In genomic region chr10:5823740-5824491, GRCm38 (mm10) we compare ENCODE assay signal across 8 mouse cellular contexts. TPM values are rescaled to one million over a fixed set of nuclear protein-coding genes. Genes with fewer than 3 reads are reported as not detected.
A peak's percentile ranks its signal among the peaks of the same experiment; 100 is the strongest.
DNase-seq lines count a peak whose midpoint lies in the region; ATAC-seq and TF ChIP-seq lines count a peak whose summit lies in the region.

Mtrf1l (minus strand) TSS chr10:5823910.

- H3K36me3 ChIP-seq in embryonic facial prominence, embryonic 13.5 days, result peaks cover 15% of the 10 kb centered on the region
- H3K36me3 ChIP-seq in kidney, adult 2 months (ENCODE audit: control insufficient read depth, insufficient read depth, low read length), result no peaks in the 10 kb centered on the region
- peaks cover 16% of the 10 kb centered on the region for H3K36me3 ChIP-seq in limb, embryonic 12.5 days
- H3K36me3 ChIP-seq in midbrain, embryonic 15.5 days (replicated peaks), result no peaks in the 10 kb centered on the region
- H3K36me3 ChIP-seq in spleen, adult 2 months (ENCODE audit: control insufficient read depth, insufficient read depth, low read length), result peaks cover 7% of the 10 kb centered on the region

- WGBS in embryonic facial prominence, embryonic 13.5 days, result under 1% methylated on average over 47 of the region's 47 CpGs
- WGBS in kidney, adult 2 months, result under 1% methylated on average over 47 of the region's 47 CpGs
- WGBS in limb, embryonic 12.5 days, result under 1% methylated on average over 47 of the region's 47 CpGs
- under 1% methylated on average over 46 of the region's 47 CpGs for WGBS in midbrain, embryonic 15.5 days
- under 1% methylated on average over 47 of the region's 47 CpGs for whole genome bisulfite sequencing in spleen, adult 2 months

- peak within 1 kb of the TSS; percentile 92 for H3K4me3 ChIP-seq in embryonic facial prominence, embryonic 13.5 days
- H3K4me3 ChIP-seq in kidney, adult 2 months (ENCODE audit: insufficient read depth, low read depth, low read length), result peak within 1 kb of the TSS; percentile 95
- peak within 1 kb of the TSS; percentile 73 for H3K4me3 ChIP-seq in limb, embryonic 12.5 days (replicated peaks)
- peak within 1 kb of the TSS; percentile 99 for H3K4me3 ChIP-seq in midbrain, embryonic 15.5 days
- peak within 1 kb of the TSS; percentile 85 for H3K4me3 ChIP-seq in spleen, adult 2 months (ENCODE audit: extremely low read depth, insufficient read depth, insufficient read length)

- no peaks in the 10 kb centered on the region for H3K9me3 ChIP-seq in embryonic facial prominence, embryonic 13.5 days
- no peaks in the 10 kb centered on the region for H3K9me3 ChIP-seq in limb, embryonic 12.5 days
- H3K9me3 ChIP-seq in midbrain, embryonic 15.5 days, result no peaks in the 10 kb centered on the region

- H3K9ac ChIP-seq in embryonic facial prominence, embryonic 13.5 days, result peak within 1 kb of the TSS; percentile 94
- peak within 1 kb of the TSS; percentile 91 for H3K9ac ChIP-seq in limb, embryonic 12.5 days (replicated peaks)
- peak within 1 kb of the TSS; percentile 85 for H3K9ac ChIP-seq in midbrain, embryonic 15.5 days

- TF ChIP-seq CTCF in kidney, adult 2 months (conservative IDR thresholded peaks at IDR 0.05; ENCODE audit: insufficient read depth, insufficient read length, low read depth, low read length), result no peak
- 0 out of 2 replicates have a peak, but pooled peaks have one; percentile 19 for TF ChIP-seq CTCF in spleen, adult 2 months (IDR thresholded peaks at IDR 0.05; ENCODE audit: extremely low read depth, insufficient read depth, insufficient read length, insufficient replicate concordance)

- H3K27me3 ChIP-seq in embryonic facial prominence, embryonic 13.5 days, result no peaks in the 10 kb centered on the region
- H3K27me3 ChIP-seq in kidney, adult 2 months (replicated peaks; ENCODE audit: control insufficient read depth, insufficient read depth, low read length), result no peaks in the 10 kb centered on the region
- H3K27me3 ChIP-seq in limb, embryonic 12.5 days, result no peaks in the 10 kb centered on the region
- no peaks in the 10 kb centered on the region for H3K27me3 ChIP-seq in midbrain, embryonic 15.5 days (replicated peaks)
- no peaks in the 10 kb centered on the region for H3K27me3 ChIP-seq in spleen, adult 2 months (ENCODE audit: control insufficient read depth, insufficient read depth, low read length)

- no peak for TF ChIP-seq POLR2A in kidney, adult 2 months (IDR thresholded peaks at IDR 0.05; ENCODE audit: low read depth, low read length)
- TF ChIP-seq POLR2A in spleen, adult 2 months (IDR thresholded peaks at IDR 0.05; ENCODE audit: low read depth, low read length), result peak; percentile 38; the same call in 1 of the 2 replicates

- H3K4me1 ChIP-seq in embryonic facial prominence, embryonic 13.5 days, result peaks cover 17% of the 10 kb centered on the region
- H3K4me1 ChIP-seq in kidney, adult 2 months (ENCODE audit: control insufficient read depth, insufficient read depth, low read length), result peaks cover 9% of the 10 kb centered on the region; the same call in 1 of the 2 replicates
- H3K4me1 ChIP-seq in limb, embryonic 12.5 days (replicated peaks), result peaks cover 13% of the 10 kb centered on the region
- peaks cover 28% of the 10 kb centered on the region for H3K4me1 ChIP-seq in midbrain, embryonic 15.5 days
- H3K4me1 ChIP-seq in spleen, adult 2 months (ENCODE audit: control insufficient read depth, insufficient read depth, insufficient read length), result peaks cover 5% of the 10 kb centered on the region; the same call in 1 of the 2 replicates

- DNase-seq in 3134 (ENCODE audit: extremely low read depth, insufficient read length, low spot score), result peak; percentile 97
- peak; percentile 97 to 99 for DNase-seq in adrenal gland, postnatal 36 days
- DNase-seq in heart, adult 18-20 months, result peak; percentile 99
- DNase-seq in kidney, adult 2 months, result peak; percentile 99
- DNase-seq in spleen, adult 2 months (ENCODE audit: low read depth in 1 of 2, low spot score in 2 of 2), result peak; percentile 95 to 98

- peak within 1 kb of the TSS; percentile 92 for H3K27ac ChIP-seq in embryonic facial prominence, embryonic 13.5 days
- H3K27ac ChIP-seq in kidney, adult 2 months (ENCODE audit: insufficient read depth, low read depth, low read length), result peak within 1 kb of the TSS; percentile 91
- H3K27ac ChIP-seq in limb, embryonic 12.5 days, result peak within 1 kb of the TSS; percentile 92
- H3K27ac ChIP-seq in midbrain, embryonic 15.5 days, result peak within 1 kb of the TSS; percentile 87
- H3K27ac ChIP-seq in spleen, adult 2 months (ENCODE audit: insufficient read depth, low read length), result peak within 1 kb of the TSS; percentile 98

- peak; percentile 96 for ATAC-seq in embryonic facial prominence, embryonic 13.5 days (ENCODE audit: insufficient number of reproducible peaks, insufficient read depth, low FRiP score, low TSS enrichment, low read depth)
- peak; percentile 95 for ATAC-seq in limb, embryonic 12.5 days (ENCODE audit: insufficient number of reproducible peaks, insufficient read depth, low FRiP score, low TSS enrichment, low read depth)
- peak; percentile 98 for ATAC-seq in midbrain, embryonic 15.5 days (replicated peaks)

- H3K4me2 ChIP-seq in embryonic facial prominence, embryonic 13.5 days, result peak within 1 kb of the TSS; percentile 75
- peak within 1 kb of the TSS; percentile 71 for H3K4me2 ChIP-seq in limb, embryonic 12.5 days
- H3K4me2 ChIP-seq in midbrain, embryonic 15.5 days, result peak within 1 kb of the TSS; percentile 75

RNA-seq across cellular contexts. Expression of gene Mtrf1l, which starts in this region (rescaled TPM):
- total RNA-seq in adrenal gland, postnatal 36 days (2021), result 10 to 100 TPM; 11.6 to 14.4 TPM
- 17.5 and 18.0 TPM in 2 replicates for polyA plus RNA-seq in embryonic facial prominence, embryonic 13.5 days (2015; fragmentation: Nextera tagmentation; extraction: Ambion mirVana)
- 1 to 10 TPM; 9.2 to 9.7 TPM for total RNA-seq in heart, adult 18-20 months (2021)
- polyA plus RNA-seq in kidney, adult 2 months (2012; rRNA removed), result 1.7 and 2.4 TPM in 2 replicates
- polyA plus RNA-seq in limb, embryonic 12.5 days (2016; fragmentation: Nextera tagmentation; extraction: Ambion mirVana), result 15.8 and 18.7 TPM in 2 replicates
- 10.6 and 12.7 TPM in 2 replicates for polyA plus RNA-seq in midbrain, embryonic 15.5 days (2015; fragmentation: Nextera tagmentation; extraction: Ambion mirVana)
- polyA plus RNA-seq in spleen, adult 2 months (2012; rRNA removed), result 1.9 and 2.2 TPM in 2 replicates

Comparison
In these comparisons a context has a peak if more than half of its experiments do, and no peak if none do; other contexts are left out.
1. Peak in every context shown above with its lines: DNase-seq, ATAC-seq, H3K4me3 ChIP-seq and H3K27ac ChIP-seq.